In genomic region chr14:118820111-118820510, GRCm38 (mm10) we compare ENCODE assay signal across 8 mouse cellular contexts. TPM values are rescaled to one million over a fixed set of nuclear protein-coding genes. Genes with fewer than 3 reads are reported as not detected.
DNase-seq lines count a peak whose midpoint lies in the region; ATAC-seq lines count a peak whose summit lies in the region.

No protein-coding gene starts in this region.

- H3K4me2 ChIP-seq in kidney, embryonic 14.5 days (replicated peaks; ENCODE audit: low read depth, low read length): no peak overlapping the region
- no peak overlapping the region for H3K4me2 ChIP-seq in hindbrain, embryonic 12.5 days (replicated peaks)

- no peak overlapping the region for H3K4me3 ChIP-seq in kidney, embryonic 14.5 days (ENCODE audit: low read length)
- H3K4me3 ChIP-seq in hindbrain, embryonic 12.5 days: no peak overlapping the region

- no peak overlapping the region for H3K9ac ChIP-seq in kidney, embryonic 14.5 days (ENCODE audit: low read depth, low read length)
- no peak overlapping the region for H3K9ac ChIP-seq in hindbrain, embryonic 12.5 days

- no peaks in the 10 kb centered on the region for H3K27me3 ChIP-seq in kidney, embryonic 14.5 days (ENCODE audit: control insufficient read depth, insufficient read depth, low read length)
- H3K27me3 ChIP-seq in hindbrain, embryonic 12.5 days: peaks cover 8% of the 10 kb centered on the region; the same call in 1 of the 2 replicates

- no peaks in the 10 kb centered on the region for H3K36me3 ChIP-seq in kidney, embryonic 14.5 days (ENCODE audit: control insufficient read depth, insufficient read depth, low read length)
- no peaks in the 10 kb centered on the region for H3K36me3 ChIP-seq in hindbrain, embryonic 12.5 days

- no peak overlapping the region for H3K27ac ChIP-seq in kidney, embryonic 14.5 days (ENCODE audit: low read depth, low read length)
- H3K27ac ChIP-seq in hindbrain, embryonic 12.5 days: no peak overlapping the region

- ATAC-seq in kidney, embryonic 14.5 days (ENCODE audit: low FRiP score, low TSS enrichment): no peak
- ATAC-seq in hindbrain, embryonic 12.5 days (ENCODE audit: low FRiP score): peak; percentile 44; the same call in 1 of the 2 replicates

- peak; percentile 42 for DNase-seq in kidney, adult 11 months
- peak; percentile 28 for DNase-seq in brain, embryonic 18.5 days (ENCODE audit: low read depth, low spot score)
- peak; percentile 27 for DNase-seq in fibroblast of lung, adult 2 months (ENCODE audit: low read depth)
- peak; percentile 52 to 87 for DNase-seq in layer of hippocampus, postnatal 14 days (ENCODE audit: low spot score in 2 of 2)
- peak; percentile 80 for DNase-seq in lung, postnatal 36 days
- DNase-seq in right cerebral cortex, postnatal 10 days (ENCODE audit: low spot score in 2 of 2): peak; percentile 73

- WGBS in kidney, embryonic 14.5 days: 10% methylated on average over 8 of the region's 8 CpGs
- 9% methylated on average over 8 of the region's 8 CpGs for WGBS in hindbrain, embryonic 12.5 days

- no peaks in the 10 kb centered on the region for H3K4me1 ChIP-seq in kidney, embryonic 14.5 days (ENCODE audit: control insufficient read depth, insufficient read depth, low read length)
- H3K4me1 ChIP-seq in hindbrain, embryonic 12.5 days: no peaks in the 10 kb centered on the region

- H3K9me3 ChIP-seq in kidney, embryonic 14.5 days (ENCODE audit: control insufficient read depth, low read length): peaks cover 4% of the 10 kb centered on the region; the same call in 1 of the 2 replicates
- H3K9me3 ChIP-seq in hindbrain, embryonic 12.5 days (replicated peaks): no peaks in the 10 kb centered on the region

RNA-seq across cellular contexts. Expression of gene Cldn10, which starts 32.4 kb away (rescaled TPM):
- 7.3 and 12.2 TPM in 2 replicates for polyA plus RNA-seq in kidney, embryonic 14.5 days (2014; fragmentation: Nextera tagmentation; extraction: Ambion mirVana)
- polyA plus RNA-seq in hindbrain, embryonic 12.5 days (2016; fragmentation: Nextera tagmentation; extraction: Ambion mirVana): 1.3 and 2.5 TPM in 2 replicates
- 10 to 100 TPM; 26.4 to 26.6 TPM for total RNA-seq in layer of hippocampus, postnatal 14 days (2021)

Comparison
In these comparisons a context has a peak if more than half of its experiments do, and no peak if none do; other contexts are left out.
1. DNase-seq: peak in every context shown above with its lines; median percentile 80 in lung, postnatal 36 days; 73 in right cerebral cortex, postnatal 10 days; 70 in layer of hippocampus, postnatal 14 days; 42 in kidney, adult 11 months; 28 in brain, embryonic 18.5 days; 27 in fibroblast of lung, adult 2 months.